Mouse (Mus musculus) forebrain, embryonic 10.5 days (tissue): Measurements from ENCODE around the gene Selenoh. TPM values are rescaled to one million over a fixed set of nuclear protein-coding genes. Genes with fewer than 3 reads are reported as not detected.

Experiments used
- polyA plus RNA-seq: library from polyadenylated mRNA; unstranded; fragments of >200 nt; fragmentation: Nextera tagmentation; extraction: Ambion mirVana; gene quantifications from 2 replicates; pipeline ENCODE4 v1.2.1, GENCODE M21; 2016

Gene Selenoh
- polyA plus RNA-seq, 1 experiment from 2014 or later: 592 TPM

Other genes starting within 250 kb of the Selenoh start
- 9.5 and 10.4 TPM in 2 replicates for gene Calcrl, start 245.4 kb downstream of the Selenoh start, polyA plus RNA-seq
- gene Tfpi, start 194.0 kb downstream of the Selenoh start, polyA plus RNA-seq: 9.4 and 11.2 TPM in 2 replicates
- gene Ctnnd1, start 20.0 kb downstream of the Selenoh start, polyA plus RNA-seq: 40.6 and 43.9 TPM in 2 replicates
- 0.32 and 0.58 TPM in 2 replicates for gene Btbd18, start 11.7 kb downstream of the Selenoh start, polyA plus RNA-seq
- not detected in 2 replicates for gene Gm28635, start 7.3 kb upstream of the Selenoh start, polyA plus RNA-seq
- 50.1 and 51.5 TPM in 2 replicates for gene Med19, start 7.6 kb upstream of the Selenoh start, polyA plus RNA-seq
- gene Tmx2, start 8.4 kb upstream of the Selenoh start, polyA plus RNA-seq: 174 and 184 TPM in 2 replicates
- gene Zdhhc5, start 44.4 kb upstream of the Selenoh start, polyA plus RNA-seq: 28.4 and 29.5 TPM in 2 replicates
- 53.6 and 56.8 TPM in 2 replicates for gene Clp1, start 56.6 kb upstream of the Selenoh start, polyA plus RNA-seq
- gene Ypel4, start 63.3 kb upstream of the Selenoh start, polyA plus RNA-seq: 6.4 and 8.2 TPM in 2 replicates
- gene Gm19426, start 72.9 kb upstream of the Selenoh start, polyA plus RNA-seq: 8.5 and 8.8 TPM in 2 replicates
- 22.7 and 23.2 TPM in 2 replicates for gene Serping1, start 104.7 kb upstream of the Selenoh start, polyA plus RNA-seq
- gene Ube2l6, start 128.1 kb upstream of the Selenoh start, polyA plus RNA-seq: 28.8 and 33.1 TPM in 2 replicates
- gene Smtnl1, start 151.9 kb upstream of the Selenoh start, polyA plus RNA-seq: 0.46 TPM in 1 of 2 replicates, not detected in the other
- 68.6 and 70.9 TPM in 2 replicates for gene Timm10, start 156.2 kb upstream of the Selenoh start, polyA plus RNA-seq
- gene Slc43a1, start 168.1 kb upstream of the Selenoh start, polyA plus RNA-seq: 28.5 and 29.3 TPM in 2 replicates
- 0.78 and 1.0 TPM in 2 replicates for gene Rtn4rl2, start 215.9 kb upstream of the Selenoh start, polyA plus RNA-seq